Mouse (Mus musculus): Measurements from ENCODE around the gene Vps35. TPM values are rescaled to one million over a fixed set of nuclear protein-coding genes. Genes with fewer than 3 reads are reported as not detected.

The Vps35 gene
- polyA plus RNA-seq (2014; fragmentation: Illumina TruSeq; extraction: RNeasy Lipid Tissue Mini Kit (QIAGEN cat#74804); ENCODE audit: low read depth, low replicate concordance) = 361 TPM

DNA sequence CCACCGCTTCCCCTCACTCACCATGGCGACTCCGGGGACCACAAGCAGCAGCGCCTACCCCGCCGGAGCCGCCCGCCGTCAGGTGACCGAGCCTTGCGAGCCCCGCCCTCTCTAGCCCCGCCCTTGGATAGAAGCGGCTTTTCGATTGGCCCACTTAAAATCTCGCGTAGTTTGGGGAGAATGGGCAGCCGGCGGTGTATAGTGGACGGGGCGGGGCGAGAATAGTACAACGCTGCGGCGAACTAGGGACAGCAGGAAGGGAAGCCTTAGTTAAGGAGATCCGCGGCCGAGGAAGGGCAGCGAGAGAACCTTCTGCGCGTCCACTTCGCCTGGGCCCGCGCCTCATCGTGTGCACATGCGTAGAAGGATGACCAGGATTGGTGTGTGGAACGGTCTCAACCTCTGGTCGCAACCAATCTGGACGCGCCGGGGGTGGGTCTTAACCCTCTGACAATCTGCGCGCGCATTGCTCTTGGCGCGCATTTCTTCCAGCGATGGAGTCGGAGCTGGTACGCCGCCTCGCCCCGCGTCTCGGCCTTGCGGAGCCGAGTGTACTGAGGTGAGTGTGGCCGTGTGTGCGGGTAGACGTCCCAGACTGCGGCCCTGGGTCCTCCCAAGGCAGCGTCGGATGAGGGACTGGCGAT, at the start of gene Vps35, which contains the start of gene Orc6:
Gene Vps35 (minus strand): TSS at position 369 of the 644 bp plus-strand sequence.
Gene Orc6 (plus strand): TSS at position 199 of the 644 bp plus-strand sequence.

DNA sequence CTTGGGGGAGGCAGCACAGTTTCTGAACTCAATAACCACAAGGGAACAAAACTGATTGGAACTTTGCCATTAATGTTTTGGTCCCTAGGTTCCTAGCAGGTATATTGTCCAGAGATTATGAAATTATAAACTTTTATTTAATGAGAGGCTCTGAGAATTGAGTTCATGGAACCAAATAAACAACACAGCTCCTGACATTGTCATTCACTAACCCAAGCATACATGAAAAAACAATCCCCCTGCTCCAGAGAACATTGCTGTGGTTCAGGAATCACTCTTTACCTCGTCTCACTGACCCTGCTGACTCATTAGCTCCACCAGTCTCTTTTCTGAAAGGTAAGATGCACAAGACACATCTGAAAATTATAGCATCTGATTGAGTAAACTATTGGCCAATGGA, 73.9 kb downstream of the Vps35 start, which contains the start of gene Olfr371:
Gene Olfr371 (plus strand): TSS at position 301 of the 400 bp plus-strand sequence.

Other genes starting within 250 kb of the Vps35 start
- gene Fbxw9, start 239.7 kb downstream of the Vps35 start, polyA plus RNA-seq (2014; fragmentation: Illumina TruSeq; extraction: RNeasy Lipid Tissue Mini Kit (QIAGEN cat#74804); ENCODE audit: low read depth, low replicate concordance) = 2.6 TPM
- gene Gm5741, start 231.8 kb downstream of the Vps35 start, polyA plus RNA-seq (2014; fragmentation: Illumina TruSeq; extraction: RNeasy Lipid Tissue Mini Kit (QIAGEN cat#74804); ENCODE audit: low read depth, low replicate concordance) = not detected
- gene Dhps, start 228.0 kb downstream of the Vps35 start, polyA plus RNA-seq (2014; fragmentation: Illumina TruSeq; extraction: RNeasy Lipid Tissue Mini Kit (QIAGEN cat#74804); ENCODE audit: low read depth, low replicate concordance) = 23.2 TPM
- gene Wdr83os, start 219.1 kb downstream of the Vps35 start, polyA plus RNA-seq (2014; fragmentation: Illumina TruSeq; extraction: RNeasy Lipid Tissue Mini Kit (QIAGEN cat#74804); ENCODE audit: low read depth, low replicate concordance) = 5.8 TPM
- 2.8 TPM for gene Wdr83, start 218.5 kb downstream of the Vps35 start, polyA plus RNA-seq (2014; fragmentation: Illumina TruSeq; extraction: RNeasy Lipid Tissue Mini Kit (QIAGEN cat#74804); ENCODE audit: low read depth, low replicate concordance)
- gene Man2b1, start 216.5 kb downstream of the Vps35 start, polyA plus RNA-seq (2014; fragmentation: Illumina TruSeq; extraction: RNeasy Lipid Tissue Mini Kit (QIAGEN cat#74804); ENCODE audit: low read depth, low replicate concordance) = 9.3 TPM
- 6.6 TPM for gene Zfp791, start 176.7 kb downstream of the Vps35 start, polyA plus RNA-seq (2014; fragmentation: Illumina TruSeq; extraction: RNeasy Lipid Tissue Mini Kit (QIAGEN cat#74804); ENCODE audit: low read depth, low replicate concordance)
- gene Cks1brt, start 147.9 kb downstream of the Vps35 start, polyA plus RNA-seq (2014; fragmentation: Illumina TruSeq; extraction: RNeasy Lipid Tissue Mini Kit (QIAGEN cat#74804); ENCODE audit: low read depth, low replicate concordance) = not detected
- not detected for gene Olfr371, start 73.8 kb downstream of the Vps35 start, polyA plus RNA-seq (2014; fragmentation: Illumina TruSeq; extraction: RNeasy Lipid Tissue Mini Kit (QIAGEN cat#74804); ENCODE audit: low read depth, low replicate concordance)
- 47.1 TPM for gene Orc6, start 170 bp downstream of the Vps35 start, polyA plus RNA-seq (2014; fragmentation: Illumina TruSeq; extraction: RNeasy Lipid Tissue Mini Kit (QIAGEN cat#74804); ENCODE audit: low read depth, low replicate concordance)
- gene Mylk3, start 86.5 kb upstream of the Vps35 start, polyA plus RNA-seq (2014; fragmentation: Illumina TruSeq; extraction: RNeasy Lipid Tissue Mini Kit (QIAGEN cat#74804); ENCODE audit: low read depth, low replicate concordance) = 0.13 TPM
- 53.8 TPM for gene 4921524J17Rik, start 133.0 kb upstream of the Vps35 start, polyA plus RNA-seq (2014; fragmentation: Illumina TruSeq; extraction: RNeasy Lipid Tissue Mini Kit (QIAGEN cat#74804); ENCODE audit: low read depth, low replicate concordance)
- 24.2 TPM for gene Gpt2, start 192.8 kb upstream of the Vps35 start, polyA plus RNA-seq (2014; fragmentation: Illumina TruSeq; extraction: RNeasy Lipid Tissue Mini Kit (QIAGEN cat#74804); ENCODE audit: low read depth, low replicate concordance)